Mouse (Mus musculus) hindbrain, embryonic 16.5 days (tissue): ENCODE measurements around the gene Hoxd11. TPM values are rescaled to one million over a fixed set of nuclear protein-coding genes. Genes with fewer than 3 reads are reported as not detected.

Experiments
- ATAC-seq: fragments of 200-750 bp; cut with Nextera tagmentation; 2 replicates; pipeline ENCODE4 v1.8.0; 2017; ENCODE audit warnings: moderate TSS enrichment, moderate library complexity
- H3K27ac ChIP-seq: fragments of 300-500 bp; sonication (generic); 2 replicates; pipeline ENCODE4 v1.5.1; 2014; ENCODE audit warnings: low read depth, mild to moderate bottlenecking, control low read depth, low read length, moderate library complexity
- H3K27me3 ChIP-seq: fragments of 300-500 bp; sonication (generic); replicated peaks from 2 replicates; pipeline ENCODE4 v1.6.1; 2014; ENCODE audit warnings: low read length; ENCODE audit not compliant: control insufficient read depth, insufficient read depth
- H3K36me3 ChIP-seq: fragments of 300-500 bp; sonication (generic); 2 replicates; pipeline ENCODE4 v1.6.1; 2014; ENCODE audit warnings: mild to moderate bottlenecking, low read length, moderate library complexity, mixed read lengths; ENCODE audit not compliant: control insufficient read depth, insufficient read depth
- H3K4me1 ChIP-seq: fragments of 300-500 bp; sonication (generic); 2 replicates; pipeline ENCODE4 v1.6.1; 2014; ENCODE audit warnings: low read depth, low read length; ENCODE audit not compliant: control insufficient read depth, insufficient read depth
- H3K4me2 ChIP-seq: fragments of 300-500 bp; sonication (generic); 2 replicates; pipeline ENCODE4 v1.6.1; 2014; ENCODE audit warnings: mild to moderate bottlenecking, low read length, control low read depth, moderate library complexity
- H3K4me3 ChIP-seq: fragments of 300-500 bp; sonication (generic); 2 replicates; pipeline ENCODE4 v1.5.1; 2014; ENCODE audit warnings: mild to moderate bottlenecking, low read length, control low read depth, moderate library complexity
- H3K9ac ChIP-seq: fragments of 300-500 bp; sonication (generic); 2 replicates; pipeline ENCODE4 v1.6.1; 2014; ENCODE audit warnings: low read depth, mild to moderate bottlenecking, control low read depth, low read length, moderate library complexity
- H3K9me3 ChIP-seq: fragments of 300-500 bp; sonication (generic); 2 replicates; pipeline ENCODE4 v1.6.1; 2014; ENCODE audit warnings: mild to moderate bottlenecking, low read length, moderate library complexity; ENCODE audit not compliant: control insufficient read depth
- WGBS: fragments of 180-500 bp; shearing (Covaris S2); extraction: QIAGEN DNeasy Blood & Tissue Kit; methylation state at CpG from one replicate; pipeline ENCODE4 v1.1.7; 2014; 5-methylcytosine and 5-hydroxymethylcytosine counted together
- polyA plus RNA-seq: library from polyadenylated mRNA; unstranded; fragments of >200 nt; fragmentation: Nextera tagmentation; extraction: Ambion mirVana; gene quantifications from 2 replicates; pipeline ENCODE4 v1.2.1, GENCODE M21; 2015

Hoxd11 gene
- polyA plus RNA-seq, 1 experiment from 2014 or later, result not detected

DNA sequence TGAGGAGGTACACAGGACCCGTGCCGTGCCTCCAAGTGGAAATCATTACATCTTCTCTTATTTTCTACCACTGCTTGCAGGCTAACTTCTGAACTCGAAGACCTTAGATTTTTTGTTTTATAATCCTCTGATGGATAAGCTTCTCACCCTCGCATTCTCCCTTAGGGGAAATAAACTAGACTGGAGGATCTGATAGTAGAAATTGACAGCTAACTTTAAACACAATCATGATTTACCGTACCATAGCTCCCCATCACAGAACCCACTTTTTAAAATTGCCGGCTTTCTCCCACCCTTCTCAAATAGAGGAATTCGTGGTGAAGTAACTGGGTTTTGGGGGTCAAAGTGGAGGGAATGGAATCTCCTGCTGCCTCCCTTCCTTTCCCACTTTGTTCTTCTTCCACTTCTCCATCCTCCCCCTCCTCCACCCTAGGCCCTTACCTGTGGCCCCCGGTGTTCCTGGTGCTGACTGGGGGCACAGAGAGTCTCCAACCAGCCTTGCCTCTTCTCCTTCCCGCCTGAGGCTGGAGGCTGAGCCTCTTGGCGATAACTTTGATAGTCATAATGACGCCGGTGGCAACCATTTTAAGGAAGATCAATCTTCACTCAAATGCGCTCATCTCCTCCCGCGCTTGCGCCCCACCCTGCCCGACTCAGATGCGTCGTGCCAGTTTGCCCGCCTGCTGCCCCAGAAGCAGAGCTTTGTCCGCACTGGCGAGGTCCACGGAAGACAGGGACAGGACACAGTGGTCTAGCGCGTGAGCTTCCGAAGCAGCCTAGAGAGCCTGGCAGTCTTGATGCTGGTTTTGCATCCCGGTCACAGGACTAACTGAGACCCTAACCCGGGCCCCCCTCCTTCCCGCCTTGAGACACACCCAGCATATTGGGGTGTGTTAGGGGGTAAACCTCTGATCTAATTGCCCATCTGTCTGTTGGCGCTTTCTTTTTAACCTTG is 18.7 kb upstream of the Hoxd11 start:
- H3K4me3 ChIP-seq, result peak overlapping the region; percentile 10; the same call in 1 of the 2 replicates
- H3K27me3 ChIP-seq, result peaks cover 55% of the 10 kb centered on the region
- no peak overlapping the region for H3K27ac ChIP-seq
- peaks cover 4% of the 10 kb centered on the region for H3K4me1 ChIP-seq
- no peak overlapping the region for H3K4me2 ChIP-seq
- H3K9me3 ChIP-seq, result no peaks in the 10 kb centered on the region
- H3K9ac ChIP-seq, result no peak overlapping the region
- H3K36me3 ChIP-seq, result no peaks in the 10 kb centered on the region
- ATAC-seq, result 0 out of 2 replicates have a peak, but pooled peaks have one; percentile 42
- 3% methylated on average over 30 of the region's 30 CpGs for WGBS

DNA sequence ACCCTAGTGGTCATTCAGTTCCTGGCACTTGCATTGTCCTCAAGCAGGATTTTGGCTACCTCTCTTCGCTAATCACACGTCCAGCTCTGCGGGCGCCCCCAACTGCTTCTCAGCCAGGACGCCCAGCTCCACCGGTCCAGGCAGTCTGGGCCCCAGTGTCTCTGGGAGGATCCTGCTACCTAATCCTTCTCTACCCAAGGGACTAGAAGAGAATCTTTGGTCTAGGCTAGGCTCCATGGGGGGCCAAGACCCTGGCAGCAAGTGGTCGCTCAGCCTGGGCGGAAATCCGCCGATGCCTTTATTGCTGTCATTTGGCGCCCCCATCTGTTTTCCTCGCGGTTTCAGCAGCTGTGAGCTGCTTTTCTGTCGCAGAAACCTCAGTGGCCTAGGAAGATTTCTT is 17.7 kb upstream of the Hoxd11 start:
- peak overlapping the region; percentile 54 for H3K4me2 ChIP-seq
- no peaks in the 10 kb centered on the region for H3K9me3 ChIP-seq
- H3K4me3 ChIP-seq, result peak overlapping the region; percentile 21; the same call in 1 of the 2 replicates
- WGBS, result under 1% methylated on average over 14 of the region's 14 CpGs
- H3K9ac ChIP-seq, result no peak overlapping the region
- no peaks in the 10 kb centered on the region for H3K36me3 ChIP-seq
- H3K27ac ChIP-seq, result no peak overlapping the region
- H3K4me1 ChIP-seq, result no peaks in the 10 kb centered on the region
- H3K27me3 ChIP-seq, result peaks cover 57% of the 10 kb centered on the region
- peak; percentile 68; the same call in 1 of the 2 replicates for ATAC-seq

DNA sequence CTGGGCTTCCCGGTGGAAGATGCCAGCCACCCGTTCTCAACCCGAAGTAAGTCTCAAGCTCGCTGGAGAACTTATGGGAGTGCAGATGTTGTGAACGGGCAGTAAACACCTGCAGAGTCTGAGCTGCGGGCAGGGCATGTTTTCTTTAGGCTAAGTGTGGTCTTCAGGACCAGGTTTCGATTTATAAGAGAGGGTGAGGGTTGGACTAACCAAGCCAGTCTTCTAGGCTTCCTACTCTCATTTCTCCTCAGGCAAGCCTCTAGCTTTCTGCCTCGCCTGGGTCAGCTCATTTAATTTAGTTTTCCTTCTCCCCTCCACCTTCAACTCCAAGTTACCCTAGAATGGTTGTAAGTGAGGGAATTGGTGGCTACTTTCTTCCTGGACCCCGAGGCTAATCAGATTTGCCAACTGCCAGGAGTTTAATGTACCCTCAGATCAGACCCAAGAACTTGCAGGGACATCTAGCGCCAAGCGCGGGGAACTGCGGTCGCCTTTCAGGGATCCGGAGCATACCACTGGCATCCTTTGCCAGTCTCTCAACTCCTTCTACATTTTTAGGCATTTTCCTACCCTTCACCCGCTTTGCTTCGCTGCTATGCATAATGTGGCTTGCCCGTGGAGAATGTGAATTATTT is 15.9 kb upstream of the Hoxd11 start:
- H3K4me1 ChIP-seq, result peaks cover 4% of the 10 kb centered on the region
- no peaks in the 10 kb centered on the region for H3K9me3 ChIP-seq
- no peak overlapping the region for H3K4me3 ChIP-seq
- no peak overlapping the region for H3K9ac ChIP-seq
- H3K27me3 ChIP-seq, result peaks cover 67% of the 10 kb centered on the region
- no peak overlapping the region for H3K4me2 ChIP-seq
- no peak overlapping the region for H3K27ac ChIP-seq
- ATAC-seq, result no peak
- WGBS, result 5% methylated on average over 18 of the region's 18 CpGs
- H3K36me3 ChIP-seq, result no peaks in the 10 kb centered on the region

DNA sequence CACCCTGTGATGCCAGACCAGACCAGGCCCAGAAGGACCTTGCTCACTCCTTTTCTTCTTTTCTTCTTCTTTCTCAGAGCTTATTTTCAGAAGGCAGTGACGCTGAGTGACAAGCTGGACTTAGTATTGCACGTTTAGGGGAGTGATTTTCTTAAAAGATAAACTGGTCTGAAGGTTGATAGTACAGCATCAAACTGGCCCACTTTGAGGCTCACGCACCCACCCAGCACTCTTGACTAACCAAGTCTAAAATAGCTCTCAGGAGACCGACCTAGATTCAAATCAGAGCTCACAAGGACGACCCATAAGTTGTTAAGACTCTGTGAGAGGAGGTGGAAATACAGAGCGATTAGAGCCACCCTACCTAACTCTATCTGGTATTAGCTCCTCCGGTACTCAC is 12.9 kb upstream of the Hoxd11 start:
- H3K36me3 ChIP-seq, result no peaks in the 10 kb centered on the region
- H3K27me3 ChIP-seq, result peaks cover 75% of the 10 kb centered on the region
- no peak overlapping the region for H3K4me3 ChIP-seq
- peaks cover 6% of the 10 kb centered on the region for H3K4me1 ChIP-seq
- WGBS, result 5% methylated on average over 7 of the region's 7 CpGs
- H3K4me2 ChIP-seq, result no peak overlapping the region
- H3K9me3 ChIP-seq, result no peaks in the 10 kb centered on the region
- no peak overlapping the region for H3K27ac ChIP-seq
- no peak for ATAC-seq
- no peak overlapping the region for H3K9ac ChIP-seq

DNA sequence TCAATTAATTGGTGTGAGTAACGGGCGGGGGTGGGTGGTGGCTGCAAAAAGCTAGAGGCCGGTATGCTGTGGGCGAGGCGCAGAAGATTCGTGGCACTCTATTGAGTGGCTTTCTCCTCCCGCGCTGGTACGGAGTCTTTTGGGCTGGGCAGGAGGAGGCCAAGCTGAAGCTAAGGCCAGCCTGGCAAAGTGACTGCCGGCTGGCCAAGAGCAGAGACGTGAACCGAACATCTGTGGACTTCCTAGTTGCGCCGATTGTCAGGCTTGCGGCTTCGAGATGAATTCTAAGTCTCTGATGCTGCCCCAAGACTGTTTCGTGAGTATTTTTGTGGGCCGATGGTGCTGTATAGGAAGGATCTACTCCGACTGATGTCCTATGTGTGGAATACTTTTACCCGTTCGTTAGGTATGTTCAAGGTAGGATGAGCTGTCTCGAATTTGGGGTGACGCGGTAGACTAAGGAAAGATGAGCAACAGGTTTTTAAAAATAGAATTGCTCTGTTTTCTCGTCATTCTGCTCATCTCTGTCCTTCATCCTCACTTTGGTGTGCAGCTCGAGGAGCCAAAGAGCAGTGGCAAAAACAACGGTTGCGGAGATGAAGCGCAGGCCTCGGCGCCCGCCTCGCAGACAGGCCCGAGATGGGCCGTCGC is 12.0 kb upstream of the Hoxd11 start:
- H3K9ac ChIP-seq, result no peak overlapping the region
- H3K4me1 ChIP-seq, result peaks cover 6% of the 10 kb centered on the region
- no peak overlapping the region for H3K4me3 ChIP-seq
- H3K9me3 ChIP-seq, result no peaks in the 10 kb centered on the region
- H3K4me2 ChIP-seq, result no peak overlapping the region
- no peak for ATAC-seq
- no peaks in the 10 kb centered on the region for H3K36me3 ChIP-seq
- peaks cover 77% of the 10 kb centered on the region for H3K27me3 ChIP-seq
- WGBS, result 2% methylated on average over 36 of the region's 36 CpGs
- H3K27ac ChIP-seq, result no peak overlapping the region

DNA sequence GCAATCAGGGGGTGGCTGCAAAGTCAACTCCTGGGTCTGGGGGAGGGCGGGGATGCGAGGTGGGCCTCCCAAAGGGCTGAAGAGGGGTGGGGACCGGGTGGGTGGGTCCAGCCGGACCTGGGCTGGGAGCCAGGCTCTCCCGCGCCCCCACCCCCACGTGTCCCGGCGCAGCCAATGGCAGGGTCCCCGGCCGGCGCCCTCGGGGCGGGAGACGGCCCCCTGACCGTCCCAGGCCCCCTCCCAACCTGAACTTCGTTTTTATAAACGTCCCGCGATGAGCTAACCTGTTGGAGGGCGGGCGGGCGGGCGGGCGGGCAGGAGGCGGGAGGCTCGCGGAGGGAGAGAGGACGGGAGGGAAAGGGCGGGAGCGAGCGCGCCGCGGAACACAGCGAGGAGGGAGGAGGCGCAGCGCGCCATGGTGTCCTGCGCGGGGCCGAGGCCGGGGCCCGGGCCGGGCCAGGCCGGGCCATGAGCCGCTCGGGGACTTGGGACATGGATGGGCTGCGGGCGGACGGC is 11.5 kb upstream of the Hoxd11 start, which contains the start of gene Hoxd13:
Hoxd13 (plus strand) TSS at position 469 of the 516 bp plus-strand sequence.
- Histone ChIP-seq H3K9me3 (no peaks in the 10 kb centered on the region), H3K36me3 (no peaks in the 10 kb centered on the region), H3K4me1 (peaks cover 8% of the 10 kb centered on the region), H3K27ac (no peak within 1 kb of the TSS), H3K4me2 (peak within 1 kb of the TSS; percentile 51), H3K4me3 (peak within 1 kb of the TSS; percentile 34), H3K27me3 (peaks cover 77% of the 10 kb centered on the region), H3K9ac (no peak within 1 kb of the TSS)
- 0 out of 2 replicates have a peak, but pooled peaks have one; percentile 20 for ATAC-seq
- under 1% methylated on average over 30 of the region's 51 CpGs for WGBS

DNA sequence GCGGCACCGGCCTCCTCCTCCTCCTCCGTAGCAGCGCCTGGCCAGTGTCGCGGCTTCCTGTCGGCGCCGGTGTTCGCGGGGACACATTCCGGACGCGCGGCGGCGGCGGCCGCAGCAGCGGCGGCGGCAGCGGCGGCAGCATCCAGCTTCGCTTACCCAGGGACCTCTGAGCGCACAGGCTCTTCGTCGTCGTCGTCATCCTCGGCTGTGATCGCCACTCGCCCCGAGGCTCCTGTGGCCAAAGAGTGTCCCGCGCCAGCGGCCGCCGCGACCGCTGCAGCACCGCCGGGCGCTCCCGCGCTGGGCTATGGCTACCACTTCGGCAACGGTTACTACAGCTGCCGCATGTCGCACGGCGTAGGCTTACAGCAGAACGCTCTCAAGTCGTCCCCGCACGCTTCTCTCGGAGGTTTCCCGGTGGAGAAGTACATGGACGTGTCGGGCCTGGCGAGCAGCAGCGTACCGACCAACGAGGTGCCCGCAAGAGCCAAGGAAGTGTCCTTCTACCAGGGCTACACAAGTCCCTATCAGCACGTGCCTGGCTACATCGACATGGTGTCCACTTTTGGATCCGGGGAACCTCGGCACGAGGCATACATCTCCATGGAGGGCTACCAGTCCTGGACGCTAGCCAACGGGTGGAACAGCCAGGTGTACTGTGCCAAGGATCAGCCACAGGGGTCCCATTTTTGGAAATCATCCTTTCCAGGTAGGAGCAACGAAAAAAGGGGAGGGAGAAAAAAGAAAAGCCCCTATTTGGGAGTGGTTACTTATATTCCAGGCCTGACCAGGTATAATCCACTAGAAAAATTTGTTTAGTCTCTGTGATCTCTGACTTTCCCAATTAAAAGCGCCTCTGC is 10.8 kb upstream of the Hoxd11 start:
- Histone ChIP-seq H3K36me3 (no peaks in the 10 kb centered on the region), H3K4me1 (peaks cover 9% of the 10 kb centered on the region), H3K27me3 (peaks cover 77% of the 10 kb centered on the region), H3K4me2 (peak overlapping the region; percentile 51), H3K9ac (no peak overlapping the region), H3K27ac (no peak overlapping the region), H3K9me3 (no peaks in the 10 kb centered on the region), H3K4me3 (peak overlapping the region; percentile 34)
- under 1% methylated on average over 65 of the region's 74 CpGs for WGBS
- peak; percentile 50; the same call in 1 of the 2 replicates for ATAC-seq

DNA sequence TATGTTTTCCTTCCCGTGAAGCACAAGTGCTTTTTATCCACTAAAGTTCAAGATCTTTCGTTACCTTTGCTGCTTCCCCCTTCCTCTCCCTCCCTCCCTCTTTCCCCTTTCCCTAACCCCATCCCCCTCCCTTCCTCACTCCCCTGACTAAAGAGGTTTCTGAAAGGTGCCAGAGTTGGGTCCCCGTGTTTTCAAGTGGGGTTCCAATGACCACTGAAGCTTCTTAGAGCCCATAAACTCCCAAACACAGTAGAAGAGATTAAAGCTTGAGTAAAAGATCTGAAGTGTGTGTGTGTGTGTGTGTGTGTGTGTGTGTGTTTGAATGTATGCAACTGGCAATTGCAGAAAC is 10.2 kb upstream of the Hoxd11 start:
- H3K4me1 ChIP-seq, result peaks cover 9% of the 10 kb centered on the region
- no peak overlapping the region for H3K4me3 ChIP-seq
- no peaks in the 10 kb centered on the region for H3K9me3 ChIP-seq
- H3K4me2 ChIP-seq, result no peak overlapping the region
- H3K36me3 ChIP-seq, result no peaks in the 10 kb centered on the region
- WGBS, result 1% methylated on average over 3 of the region's 3 CpGs
- no peak for ATAC-seq
- no peak overlapping the region for H3K27ac ChIP-seq
- H3K9ac ChIP-seq, result no peak overlapping the region
- H3K27me3 ChIP-seq, result peaks cover 77% of the 10 kb centered on the region
